Mouse (Mus musculus): ENCODE measurements at regions not wholly inside any gene's neighbourhood (a gene's known extent, or its start where the extent isn't known, plus 50 kb on each side); places are given as distances from the start of the nearest gene placed in this dataset.

DNA sequence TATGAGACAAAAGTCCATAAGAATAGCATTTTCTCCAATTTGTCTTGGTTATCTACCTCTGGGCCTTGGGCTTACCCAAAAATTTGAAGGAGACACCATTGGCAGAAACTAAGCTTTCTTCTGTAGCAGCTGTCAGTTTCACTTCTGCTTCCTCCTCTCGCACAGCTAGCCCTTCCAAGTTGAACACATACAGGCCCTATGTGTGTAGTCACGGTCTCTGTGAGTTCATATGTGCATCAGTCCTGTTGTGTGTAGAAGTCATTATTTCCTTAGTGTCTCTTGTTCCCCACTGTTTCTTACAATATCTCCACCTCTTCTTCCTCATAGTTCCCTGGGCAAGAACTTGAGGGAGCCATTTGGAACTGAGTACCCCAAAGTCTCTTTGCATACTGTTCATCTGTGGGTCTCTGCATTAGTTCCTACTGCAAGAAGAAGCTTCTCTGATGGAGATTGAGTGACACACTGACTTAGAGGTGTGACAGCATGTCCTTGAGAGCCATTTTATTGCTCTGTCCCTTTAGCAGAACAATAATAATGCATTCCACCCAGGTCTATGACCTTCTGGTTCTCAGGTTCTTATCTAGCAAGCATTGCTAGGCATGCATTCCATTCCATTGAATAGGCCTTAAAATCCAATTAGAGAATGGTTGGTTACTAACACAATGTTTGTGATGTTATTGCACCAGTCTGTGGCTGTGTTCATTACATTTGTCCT is 306.5 kb upstream of the Zwint start:
- no peak overlapping the region for H3K4me3 ChIP-seq (ENCODE audit: control insufficient read depth, insufficient read depth, low read length)
- H3K27me3 ChIP-seq (ENCODE audit: control insufficient read depth, insufficient read depth, low read length) = no peaks in the 10 kb centered on the region
- DNase-seq = no peak
- 46% methylated on average over 2 of the region's 2 CpGs for WGBS
- no peaks in the 10 kb centered on the region for H3K36me3 ChIP-seq (ENCODE audit: control insufficient read depth, insufficient read depth, low read length)
- no peak for TF ChIP-seq CTCF (IDR thresholded peaks at IDR 0.05; ENCODE audit: borderline replicate concordance, control insufficient read depth, extremely low read depth, insufficient read depth, low read length, poor library complexity)
- no peak for TF ChIP-seq POLR2A (IDR thresholded peaks at IDR 0.05; ENCODE audit: control insufficient read depth, extremely low read depth, insufficient read depth, low read length, poor library complexity)
- no peaks in the 10 kb centered on the region for H3K4me1 ChIP-seq (replicated peaks; ENCODE audit: control insufficient read depth, insufficient read depth, low read length)
- no peak overlapping the region for H3K27ac ChIP-seq (ENCODE audit: control insufficient read depth, insufficient read depth, low read length)

DNA sequence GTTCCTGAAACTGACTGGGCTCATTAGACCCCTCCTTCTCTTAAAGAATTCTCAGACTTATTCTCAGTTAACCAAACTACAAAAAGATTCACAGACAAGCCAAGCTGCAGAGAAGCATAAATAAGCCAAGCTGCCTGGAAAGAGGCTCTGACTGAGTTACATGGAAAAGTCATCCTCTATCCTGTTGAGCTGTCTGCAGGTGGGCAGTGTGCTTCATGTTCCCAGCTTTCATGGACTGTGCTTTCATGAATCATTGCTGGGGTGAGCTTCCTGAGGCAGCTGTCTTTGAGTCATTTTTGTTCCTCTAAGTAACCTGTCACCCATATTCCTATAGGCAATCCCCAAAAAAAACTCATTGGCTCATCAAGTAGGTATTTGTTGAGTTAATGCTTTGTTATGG is 301.8 kb upstream of the Zwint start:
- H3K27me3 ChIP-seq (ENCODE audit: control insufficient read depth, insufficient read depth, low read length) = no peaks in the 10 kb centered on the region
- no peak overlapping the region for H3K4me3 ChIP-seq (ENCODE audit: control insufficient read depth, insufficient read depth, low read length)
- TF ChIP-seq CTCF (IDR thresholded peaks at IDR 0.05; ENCODE audit: borderline replicate concordance, control insufficient read depth, extremely low read depth, insufficient read depth, low read length, poor library complexity) (no peak), POLR2A (IDR thresholded peaks at IDR 0.05; ENCODE audit: control insufficient read depth, extremely low read depth, insufficient read depth, low read length, poor library complexity) (no peak)
- no peaks in the 10 kb centered on the region for H3K4me1 ChIP-seq (replicated peaks; ENCODE audit: control insufficient read depth, insufficient read depth, low read length)
- no peak overlapping the region for H3K27ac ChIP-seq (ENCODE audit: control insufficient read depth, insufficient read depth, low read length)
- no peak for DNase-seq
- H3K36me3 ChIP-seq (ENCODE audit: control insufficient read depth, insufficient read depth, low read length) = no peaks in the 10 kb centered on the region

DNA sequence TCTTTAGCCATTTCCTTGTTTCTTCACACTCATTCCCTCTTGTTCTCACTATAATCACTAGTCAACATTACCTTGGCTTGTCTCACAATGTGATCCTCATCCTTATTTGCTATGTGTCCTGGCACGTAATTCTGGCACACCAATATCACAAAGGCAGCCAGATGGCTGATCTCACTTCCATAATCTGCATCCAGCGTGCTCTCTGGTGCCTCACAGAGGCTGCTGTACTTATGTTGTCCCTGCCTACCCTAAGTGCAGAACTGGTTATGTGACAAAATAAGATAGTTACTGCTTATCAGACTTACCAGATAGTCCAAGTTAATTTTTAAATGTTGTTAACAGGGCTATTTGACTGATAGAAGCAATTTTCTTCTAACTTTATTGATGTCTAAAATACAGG is 301.1 kb upstream of the Zwint start:
- TF ChIP-seq CTCF (IDR thresholded peaks at IDR 0.05; ENCODE audit: borderline replicate concordance, control insufficient read depth, extremely low read depth, insufficient read depth, low read length, poor library complexity) = no peak
- no peak for TF ChIP-seq POLR2A (IDR thresholded peaks at IDR 0.05; ENCODE audit: control insufficient read depth, extremely low read depth, insufficient read depth, low read length, poor library complexity)
- 82% methylated on average over 2 of the region's 2 CpGs for WGBS
- H3K36me3 ChIP-seq (ENCODE audit: control insufficient read depth, insufficient read depth, low read length) = no peaks in the 10 kb centered on the region

DNA sequence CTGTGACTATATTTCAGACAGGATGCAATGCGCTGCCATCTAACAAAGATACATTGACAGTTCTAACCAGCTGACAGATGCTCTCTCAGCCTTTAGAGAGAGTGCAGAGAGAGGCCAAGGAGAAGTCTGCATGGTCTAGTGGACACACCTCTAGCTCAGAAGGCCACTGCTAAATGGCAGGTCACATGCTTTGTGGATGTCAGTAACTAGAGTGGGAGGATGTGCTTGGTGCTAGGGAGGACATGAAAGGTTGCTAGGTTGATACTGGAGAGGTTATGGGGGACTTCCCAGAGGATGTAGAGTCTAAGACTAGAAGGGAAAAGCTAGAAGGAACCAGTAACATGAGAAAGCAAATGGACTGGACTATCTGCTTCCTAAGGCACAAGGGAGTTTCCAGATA is 271.3 kb upstream of the Zwint start:
- Histone ChIP-seq H3K4me1 (replicated peaks; ENCODE audit: control insufficient read depth, insufficient read depth, low read length) (no peaks in the 10 kb centered on the region), H3K27ac (ENCODE audit: control insufficient read depth, insufficient read depth, low read length) (no peak overlapping the region), H3K36me3 (ENCODE audit: control insufficient read depth, insufficient read depth, low read length) (no peaks in the 10 kb centered on the region), H3K27me3 (ENCODE audit: control insufficient read depth, insufficient read depth, low read length) (no peaks in the 10 kb centered on the region), H3K4me3 (ENCODE audit: control insufficient read depth, insufficient read depth, low read length) (no peak overlapping the region)
- 90% methylated on average over 1 of the region's 1 CpGs for WGBS
- TF ChIP-seq POLR2A (IDR thresholded peaks at IDR 0.05; ENCODE audit: control insufficient read depth, extremely low read depth, insufficient read depth, low read length, poor library complexity) (no peak), CTCF (IDR thresholded peaks at IDR 0.05; ENCODE audit: borderline replicate concordance, control insufficient read depth, extremely low read depth, insufficient read depth, low read length, poor library complexity) (no peak)
- no peak for DNase-seq

More for the DNA sequence above, 301.1 kb upstream of the Zwint start:
- Histone ChIP-seq H3K27ac (ENCODE audit: control insufficient read depth, insufficient read depth, low read length) (no peak overlapping the region), H3K4me3 (ENCODE audit: control insufficient read depth, insufficient read depth, low read length) (no peak overlapping the region), H3K27me3 (ENCODE audit: control insufficient read depth, insufficient read depth, low read length) (no peaks in the 10 kb centered on the region), H3K4me1 (replicated peaks; ENCODE audit: control insufficient read depth, insufficient read depth, low read length) (no peaks in the 10 kb centered on the region)
- DNase-seq = no peak

DNA sequence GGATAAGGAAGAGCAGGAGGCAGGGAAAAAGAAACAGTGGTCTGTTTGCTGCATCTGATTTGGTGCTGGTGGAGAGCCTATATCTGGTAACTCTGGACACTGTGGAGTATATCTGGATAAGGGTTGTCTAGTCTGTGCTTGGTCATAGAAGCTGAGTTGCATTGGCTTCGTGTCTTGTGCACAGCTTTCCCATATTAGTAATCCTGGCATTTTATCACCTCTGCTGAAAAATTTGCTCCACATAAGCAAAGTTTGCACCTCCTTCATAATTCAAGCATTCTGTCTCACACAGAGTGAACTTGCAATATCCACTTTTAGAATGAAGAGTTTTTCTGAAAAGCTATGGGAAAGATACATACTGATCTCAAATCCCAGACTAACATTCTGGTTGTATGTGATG is 269.8 kb upstream of the Zwint start:
- no peaks in the 10 kb centered on the region for H3K36me3 ChIP-seq (ENCODE audit: control insufficient read depth, insufficient read depth, low read length)
- H3K27me3 ChIP-seq (ENCODE audit: control insufficient read depth, insufficient read depth, low read length) = no peaks in the 10 kb centered on the region
- H3K4me3 ChIP-seq (ENCODE audit: control insufficient read depth, insufficient read depth, low read length) = no peak overlapping the region
- no peaks in the 10 kb centered on the region for H3K4me1 ChIP-seq (replicated peaks; ENCODE audit: control insufficient read depth, insufficient read depth, low read length)
- 90% methylated on average over 1 of the region's 1 CpGs for WGBS
- H3K27ac ChIP-seq (ENCODE audit: control insufficient read depth, insufficient read depth, low read length) = no peak overlapping the region
- no peak for DNase-seq
- no peak for TF ChIP-seq CTCF (IDR thresholded peaks at IDR 0.05; ENCODE audit: borderline replicate concordance, control insufficient read depth, extremely low read depth, insufficient read depth, low read length, poor library complexity)
- no peak for TF ChIP-seq POLR2A (IDR thresholded peaks at IDR 0.05; ENCODE audit: control insufficient read depth, extremely low read depth, insufficient read depth, low read length, poor library complexity)

DNA sequence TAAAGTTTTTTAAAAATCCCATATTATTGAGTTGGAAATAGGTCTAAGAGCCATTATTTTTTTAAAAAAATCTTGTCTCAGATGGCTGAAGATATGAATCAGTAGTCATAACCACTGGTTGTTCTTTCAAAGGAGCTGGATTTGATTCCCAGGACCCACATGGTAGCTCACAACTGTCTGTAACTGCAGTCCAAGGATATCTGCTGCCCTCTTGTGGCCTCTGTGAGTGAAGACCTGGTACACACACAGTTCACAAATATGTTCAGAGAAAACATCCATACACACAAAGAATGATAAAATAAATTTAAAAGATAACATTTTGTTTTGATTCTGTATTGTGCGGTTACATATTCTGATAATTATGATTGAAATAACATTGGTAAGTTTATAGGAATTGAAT is 263.2 kb upstream of the Zwint start:
- Histone ChIP-seq H3K4me1 (replicated peaks; ENCODE audit: control insufficient read depth, insufficient read depth, low read length) (no peaks in the 10 kb centered on the region), H3K27me3 (ENCODE audit: control insufficient read depth, insufficient read depth, low read length) (no peaks in the 10 kb centered on the region), H3K36me3 (ENCODE audit: control insufficient read depth, insufficient read depth, low read length) (no peaks in the 10 kb centered on the region), H3K27ac (ENCODE audit: control insufficient read depth, insufficient read depth, low read length) (no peak overlapping the region), H3K4me3 (ENCODE audit: control insufficient read depth, insufficient read depth, low read length) (no peak overlapping the region)
- no peak for TF ChIP-seq POLR2A (IDR thresholded peaks at IDR 0.05; ENCODE audit: control insufficient read depth, extremely low read depth, insufficient read depth, low read length, poor library complexity)
- WGBS = 98% methylated on average over 1 of the region's 1 CpGs
- peak; percentile 5 for DNase-seq

Data from thymus, adult 2 months (tissue).